Mouse (Mus musculus): ENCODE results near the gene Fam170b.

- no peak for TF ChIP-seq CTCF (IDR thresholded peaks at IDR 0.05; ENCODE audit: low read depth)
- peak; percentile 64; the same call in 1 of the 2 replicates for TF ChIP-seq EP300 (IDR thresholded peaks at IDR 0.05; ENCODE audit: low read depth)
These were observed 47.9 kb downstream of the Fam170b start for GRCm38 (mm10) chr14:32881693-32882092.

All from heart, postnatal 0 days (tissue).